ENCODE assay signal across 13 mouse cellular contexts in genomic region chr3:68969091-68969590, GRCm38 (mm10).
"Had no signal": no experiment of that assay in that cellular context is flagged by ENCODE, and none has a peak within 500 bp of the region (broad histone marks: within the 10 kb centered on the region; RNA-seq: fewer than 3 reads in every experiment).

No protein-coding gene starts in this region.

- H3K9me3 ChIP-seq: neural tube, embryonic 13.5 days had no signal

- H3K4me3 ChIP-seq: layer of hippocampus, adult 2 months; limb, embryonic 13.5 days; midbrain, embryonic 15.5 days; neural tube, embryonic 13.5 days had no signal

- H3K27ac ChIP-seq: layer of hippocampus, adult 2 months; limb, embryonic 13.5 days; liver, embryonic 14.5 days; midbrain, embryonic 15.5 days; neural tube, embryonic 13.5 days had no signal

- ATAC-seq: midbrain, embryonic 15.5 days had no signal

- H3K9ac ChIP-seq: limb, embryonic 13.5 days; liver, embryonic 14.5 days; midbrain, embryonic 15.5 days; neural tube, embryonic 13.5 days had no signal

- H3K4me1 ChIP-seq: limb, embryonic 13.5 days; midbrain, embryonic 15.5 days; neural tube, embryonic 13.5 days had no signal

- H3K27me3 ChIP-seq: limb, embryonic 13.5 days; midbrain, embryonic 15.5 days; neural tube, embryonic 13.5 days had no signal

- DNase-seq: kidney, adult 11 months; kidney, adult 9 months; kidney, postnatal 10 days; kidney, postnatal 4 days; lung, adult 18-20 months; retina, postnatal 1 day; right cerebral cortex, postnatal 4 days had no signal

- H3K4me2 ChIP-seq: limb, embryonic 13.5 days; midbrain, embryonic 11.5 days; midbrain, embryonic 15.5 days; neural tube, embryonic 13.5 days had no signal
